Mouse (Mus musculus): ENCODE data around the gene Flnc.
"Not testable (repeated sequence)": the region's sequence is repeated elsewhere in the genome, so short reads cannot be mapped to it uniquely, and the experiment has no call there.

Gene Flnc

GRCm38 (mm10) chr6:29433038-29433803, at the start of gene Flnc:
TSS of gene Flnc (plus strand) at chr6:29433256.
- in situ Hi-C loops (cut with MboI; ENCODE audit: low pct_unique_long_range_greater_than_20kb in 1 of 2, low sequenced_read_pairs in 2 of 2, unreplicated experiment in 1 of 2): no loop called here

DNA sequence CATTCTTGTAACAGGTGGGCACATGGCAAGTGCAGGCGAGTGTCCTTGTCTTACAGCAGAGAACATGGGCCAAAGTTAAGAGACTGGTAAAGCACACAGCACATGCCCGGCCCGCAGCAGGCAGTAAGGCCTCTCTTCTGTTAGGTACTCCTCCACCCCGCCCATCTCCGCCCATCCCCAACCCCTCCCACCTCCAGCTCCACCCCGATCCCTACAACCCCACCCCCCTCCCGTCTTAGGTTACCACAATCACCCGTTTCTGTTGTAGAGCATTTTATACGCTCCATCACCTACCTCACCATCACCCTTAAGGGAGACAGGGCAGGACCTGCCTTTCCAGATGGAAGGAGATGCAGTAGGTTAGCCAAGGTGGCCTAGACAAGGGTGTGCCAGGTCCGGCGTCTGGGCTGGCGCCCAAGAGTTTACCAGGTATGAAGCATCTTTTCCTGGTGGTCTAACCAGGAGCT, 45.0 kb upstream of the Flnc start, which contains the start of gene Opn1sw:
Gene Opn1sw, minus strand, starts transcription at position 417 of the 467 bp plus-strand sequence.
- in situ Hi-C loops (cut with MboI; ENCODE audit: low pct_unique_long_range_greater_than_20kb in 1 of 2, low sequenced_read_pairs in 2 of 2, unreplicated experiment in 1 of 2): no loop called here

DNA sequence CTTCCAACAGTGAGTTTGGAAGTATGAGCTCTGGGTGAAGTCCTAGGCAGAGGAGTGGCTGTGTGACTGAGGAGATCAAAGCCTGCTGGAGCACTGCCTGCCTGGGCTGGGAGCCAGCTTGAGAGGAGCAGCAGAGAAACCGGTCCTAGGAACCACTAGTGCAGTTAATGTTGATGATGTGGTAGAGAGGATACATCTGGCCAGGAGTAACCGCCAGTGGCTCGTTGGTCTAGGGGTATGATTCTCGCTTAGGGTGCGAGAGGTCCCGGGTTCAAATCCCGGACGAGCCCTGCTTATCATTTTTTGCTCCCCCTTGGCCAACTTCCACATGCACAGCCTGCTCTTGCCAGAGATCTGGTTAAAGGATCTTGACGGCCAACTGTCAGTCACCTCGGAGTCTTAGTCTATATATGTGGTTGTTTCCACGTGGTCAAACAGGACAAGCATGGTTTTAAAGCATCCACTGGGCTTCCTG, 44.4 kb upstream of the Flnc start:
- in situ Hi-C loops (cut with MboI; ENCODE audit: low pct_unique_long_range_greater_than_20kb in 1 of 2, low sequenced_read_pairs in 2 of 2, unreplicated experiment in 1 of 2): no loop called here

DNA sequence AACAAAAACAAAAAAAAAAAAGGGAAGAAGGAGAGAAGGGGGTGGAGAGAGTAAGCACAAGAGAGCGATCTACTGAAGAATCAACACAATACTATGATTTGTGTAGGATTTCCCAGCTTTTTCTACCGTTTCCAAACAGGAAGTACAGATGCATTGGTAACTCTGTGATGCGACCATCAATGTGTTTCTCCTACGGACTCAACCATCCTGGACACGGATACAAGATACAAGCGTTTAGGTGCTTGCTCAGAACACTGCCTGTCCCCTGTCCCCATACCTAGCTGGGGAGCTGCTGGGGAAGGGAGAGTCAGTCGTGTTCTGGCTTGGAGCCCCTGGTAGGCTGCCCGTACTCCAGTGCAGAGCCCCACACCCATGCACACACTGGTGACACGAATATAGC, 43.6 kb upstream of the Flnc start:
- in situ Hi-C loops (cut with MboI; ENCODE audit: low pct_unique_long_range_greater_than_20kb in 1 of 2, low sequenced_read_pairs in 2 of 2, unreplicated experiment in 1 of 2): no loop called here

DNA sequence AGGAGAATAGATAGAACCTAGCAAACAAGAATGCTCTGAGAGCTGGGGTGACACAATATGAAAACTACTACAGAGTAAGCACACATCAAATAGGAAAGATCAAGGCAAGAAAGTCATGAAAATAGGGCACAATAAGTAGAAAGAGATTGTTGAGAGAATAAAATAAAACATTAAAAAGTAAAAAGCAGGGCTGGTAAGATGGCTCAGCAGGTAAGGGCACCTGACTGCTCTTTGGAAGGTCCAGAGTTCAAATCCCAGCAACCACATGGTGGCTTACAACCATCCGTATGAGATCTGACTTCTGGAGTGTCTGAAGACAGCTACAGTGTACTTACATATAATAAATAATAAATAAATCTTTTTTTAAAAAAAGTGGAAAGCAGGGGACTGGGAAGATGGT, 42.6 kb upstream of the Flnc start:
- in situ Hi-C loops (cut with MboI; ENCODE audit: low pct_unique_long_range_greater_than_20kb in 1 of 2, low sequenced_read_pairs in 2 of 2, unreplicated experiment in 1 of 2): not testable (repeated sequence)

DNA sequence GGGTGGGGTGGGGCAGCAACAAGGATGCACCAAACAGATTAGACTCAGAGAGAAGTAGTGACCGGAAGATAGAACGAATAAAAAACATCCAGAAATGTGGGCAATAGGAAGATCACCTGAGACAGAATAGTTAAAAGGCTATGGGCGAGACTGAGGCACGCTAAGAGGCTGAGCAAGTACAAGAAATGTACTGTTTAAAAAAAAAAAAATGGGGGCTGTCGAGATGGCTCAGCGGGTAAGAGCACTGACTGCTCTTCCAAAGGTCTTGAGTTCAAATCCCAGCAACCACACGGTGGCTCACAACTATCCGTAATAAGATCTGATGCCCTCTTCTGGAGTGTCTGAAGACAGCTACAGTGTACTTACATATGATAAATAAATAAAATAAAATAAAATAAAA, 41.8 kb upstream of the Flnc start:
- in situ Hi-C loops (cut with MboI; ENCODE audit: low pct_unique_long_range_greater_than_20kb in 1 of 2, low sequenced_read_pairs in 2 of 2, unreplicated experiment in 1 of 2): not testable (repeated sequence)

DNA sequence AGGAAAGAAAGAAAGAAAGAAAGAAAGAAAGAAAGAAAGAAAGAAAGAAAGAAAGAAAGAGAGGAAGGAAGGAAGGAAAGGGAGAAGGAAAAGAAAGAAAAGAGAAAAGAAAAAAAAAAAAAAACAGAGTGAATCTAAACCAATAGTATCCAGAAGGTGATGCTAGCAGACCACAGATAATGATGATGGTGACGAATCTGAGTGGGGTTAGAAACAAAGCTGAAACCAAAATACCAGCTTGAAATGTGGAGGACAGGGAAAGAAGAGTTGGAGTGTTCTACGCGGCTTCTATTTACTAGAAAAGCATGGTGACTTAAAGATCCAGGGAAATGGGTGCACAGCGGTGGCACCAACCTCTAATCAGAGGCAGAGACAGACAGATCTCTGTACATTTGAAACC, 41.3 kb upstream of the Flnc start:
- in situ Hi-C loops (cut with MboI; ENCODE audit: low pct_unique_long_range_greater_than_20kb in 1 of 2, low sequenced_read_pairs in 2 of 2, unreplicated experiment in 1 of 2): no loop called here

- in situ Hi-C loops (cut with MboI; ENCODE audit: low pct_unique_long_range_greater_than_20kb in 1 of 2, low sequenced_read_pairs in 2 of 2, unreplicated experiment in 1 of 2): no loop called here
Measured at GRCm38 (mm10) chr6:29394286-29394685, 38.8 kb upstream of the Flnc start.

DNA sequence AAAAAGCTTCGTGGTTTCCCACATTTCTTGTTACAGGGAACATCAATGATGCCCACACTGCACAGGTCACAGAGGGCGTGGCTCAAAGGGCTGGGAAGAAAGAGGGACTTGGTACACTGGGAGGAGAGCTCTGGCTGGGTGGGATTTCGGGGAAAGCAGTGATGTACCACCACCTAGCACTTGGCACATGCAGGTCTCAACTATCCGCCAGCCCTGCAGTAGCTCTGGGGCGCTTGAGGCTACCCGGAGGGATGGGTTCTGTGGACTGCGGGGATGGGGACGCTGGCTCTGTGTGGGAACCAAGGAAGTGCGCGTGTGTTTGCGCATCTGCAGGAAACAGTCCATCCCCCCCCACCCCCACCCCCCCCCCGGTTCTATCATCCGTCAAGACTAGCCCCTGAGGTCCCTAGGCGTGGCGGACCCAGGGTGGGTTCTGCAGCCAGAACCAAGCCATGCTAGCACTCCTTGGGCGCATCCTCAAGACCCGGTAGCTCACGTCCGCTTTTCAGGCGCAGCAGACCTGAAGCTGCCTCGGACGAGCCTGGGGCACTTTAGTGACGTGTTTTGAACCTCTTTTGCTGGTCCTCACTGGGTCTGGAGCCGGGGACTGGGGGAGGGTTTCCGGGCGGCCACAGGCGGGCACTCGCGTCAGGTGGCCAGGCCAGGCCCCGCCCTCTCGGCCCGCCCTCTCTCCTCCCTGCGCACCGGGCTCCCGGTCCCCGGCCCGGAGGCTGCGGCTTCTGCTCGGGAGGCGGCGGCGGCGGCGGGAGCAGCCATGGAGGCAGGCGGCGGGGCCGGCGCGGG, 36.9 kb upstream of the Flnc start, which contains the start of gene Ccdc136:
Gene Ccdc136, plus strand, starts transcription at position 400 of the 804 bp plus-strand sequence.
- in situ Hi-C loops (cut with MboI; ENCODE audit: low pct_unique_long_range_greater_than_20kb in 1 of 2, low sequenced_read_pairs in 2 of 2, unreplicated experiment in 1 of 2): no loop called here

DNA sequence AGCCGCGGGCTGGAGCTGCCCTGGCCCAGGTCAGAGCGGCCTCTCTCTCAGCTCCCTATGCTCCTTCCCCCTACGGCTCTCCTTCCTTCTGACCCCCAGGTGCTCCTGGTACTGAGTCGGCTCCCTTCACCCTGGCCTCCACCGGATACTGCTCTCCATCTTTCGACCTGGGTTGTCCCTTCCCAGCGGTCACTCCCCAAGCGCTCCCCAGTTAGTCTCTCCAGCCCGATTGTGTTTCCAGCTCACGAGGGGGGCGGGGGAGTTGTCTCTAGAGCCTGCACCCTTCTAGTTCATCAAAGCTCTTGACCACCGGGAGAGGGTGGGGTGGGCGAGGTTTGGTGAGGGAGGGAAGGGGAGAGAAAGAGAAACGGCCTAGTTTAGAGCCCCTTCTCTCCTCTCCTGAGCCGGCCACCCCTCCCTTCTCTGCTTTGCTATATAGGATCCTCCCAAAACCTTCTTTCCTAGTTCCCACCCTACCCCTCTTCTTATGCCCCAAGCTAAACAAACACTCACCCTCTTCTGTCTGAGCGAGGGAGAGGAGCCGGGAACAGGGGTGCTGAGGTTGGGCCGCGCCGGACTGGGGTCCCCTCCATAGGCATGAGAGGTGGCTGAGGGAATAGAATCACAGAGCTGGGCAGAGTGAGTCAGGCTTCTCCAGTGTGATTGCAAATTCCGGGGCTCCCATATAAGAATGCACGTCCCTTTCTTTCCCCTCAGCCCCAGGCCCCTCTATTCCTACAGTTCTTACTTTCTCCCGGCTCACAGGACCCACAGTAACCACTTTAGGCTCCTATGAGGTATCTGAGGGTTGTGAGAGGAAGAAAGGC, 36.1 kb upstream of the Flnc start:
- in situ Hi-C loops (cut with MboI; ENCODE audit: low pct_unique_long_range_greater_than_20kb in 1 of 2, low sequenced_read_pairs in 2 of 2, unreplicated experiment in 1 of 2): no loop called here

GRCm38 (mm10) chr6:29397575-29397974, 35.5 kb upstream of the Flnc start:
- in situ Hi-C loops (cut with MboI; ENCODE audit: low pct_unique_long_range_greater_than_20kb in 1 of 2, low sequenced_read_pairs in 2 of 2, unreplicated experiment in 1 of 2): no loop called here

DNA sequence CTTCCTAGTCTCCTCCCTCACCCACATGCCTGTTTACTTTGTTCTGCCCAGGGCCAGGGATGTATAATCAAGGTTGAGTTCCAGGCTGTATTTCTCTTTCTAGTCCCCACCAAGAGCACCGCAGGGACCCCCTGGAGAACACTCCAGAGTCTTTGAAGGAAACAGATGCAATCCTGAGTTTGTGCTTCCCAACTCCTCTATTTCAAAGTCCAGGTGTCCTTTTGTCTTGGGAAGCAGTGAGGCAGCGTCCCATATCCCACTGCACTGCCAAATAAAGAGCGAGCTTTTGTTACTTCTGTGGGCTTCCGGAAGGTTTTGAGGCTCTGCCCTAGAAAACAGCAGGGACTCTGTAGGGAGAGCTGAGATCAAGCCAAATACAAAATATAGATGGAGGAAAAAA, 33.2 kb upstream of the Flnc start:
- in situ Hi-C loops (cut with MboI; ENCODE audit: low pct_unique_long_range_greater_than_20kb in 1 of 2, low sequenced_read_pairs in 2 of 2, unreplicated experiment in 1 of 2): no loop called here

GRCm38 (mm10) chr6:29402693-29403342, 30.2 kb upstream of the Flnc start:
- in situ Hi-C loops (cut with MboI; ENCODE audit: low pct_unique_long_range_greater_than_20kb in 1 of 2, low sequenced_read_pairs in 2 of 2, unreplicated experiment in 1 of 2): no loop called here

GRCm38 (mm10) chr6:29406412-29406811, 26.6 kb upstream of the Flnc start:
- in situ Hi-C loops (cut with MboI; ENCODE audit: low pct_unique_long_range_greater_than_20kb in 1 of 2, low sequenced_read_pairs in 2 of 2, unreplicated experiment in 1 of 2): loop anchor here in 1 of 2 experiments (5.0 kb wide), 1 partner anchor 39 kb away; no protein-coding TSS in a partner anchor

DNA sequence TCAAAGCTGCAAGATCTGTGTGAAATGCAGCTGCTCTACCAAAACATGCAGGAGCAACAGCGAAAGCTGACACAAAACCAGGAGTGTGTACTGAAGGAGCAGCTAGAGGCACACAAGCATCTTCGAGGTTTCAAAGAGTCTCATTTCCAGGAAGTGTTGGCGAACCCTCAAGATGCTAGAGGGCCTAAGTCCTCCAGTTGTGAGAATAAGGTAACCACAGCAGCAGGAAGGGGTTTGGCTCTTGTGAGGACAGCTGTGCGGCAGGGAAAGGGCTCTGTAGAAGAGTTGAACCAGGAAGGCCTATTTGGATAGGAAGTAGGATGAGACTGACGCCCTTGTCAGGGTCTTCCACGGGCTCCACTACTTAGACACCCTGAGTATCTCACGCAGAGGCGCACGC, 17.6 kb upstream of the Flnc start:
- in situ Hi-C loops (cut with MboI; ENCODE audit: low pct_unique_long_range_greater_than_20kb in 1 of 2, low sequenced_read_pairs in 2 of 2, unreplicated experiment in 1 of 2): no loop called here

GRCm38 (mm10) chr6:29420596-29420995, 12.5 kb upstream of the Flnc start:
- in situ Hi-C loops (cut with MboI; ENCODE audit: low pct_unique_long_range_greater_than_20kb in 1 of 2, low sequenced_read_pairs in 2 of 2, unreplicated experiment in 1 of 2): no loop called here

DNA sequence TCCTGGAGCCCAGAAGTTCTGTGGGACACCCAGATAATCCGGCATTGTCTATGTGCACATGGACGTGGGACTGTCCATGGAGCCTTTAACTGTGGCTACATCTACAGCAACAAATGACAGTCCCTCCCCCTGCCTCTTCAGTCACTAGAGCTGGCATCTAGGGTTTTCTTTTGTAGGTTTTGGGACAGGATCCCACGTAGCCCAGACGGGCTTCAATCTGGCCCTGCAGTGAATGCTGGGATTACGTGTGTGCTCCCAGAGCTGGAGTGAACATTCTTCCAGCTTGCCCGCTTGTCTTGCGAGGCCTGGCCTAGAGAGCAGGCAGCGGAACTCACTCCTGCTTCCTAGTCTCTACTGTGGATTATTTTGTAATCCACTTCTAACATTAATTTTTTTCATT, 7.9 kb upstream of the Flnc start:
- in situ Hi-C loops (cut with MboI; ENCODE audit: low pct_unique_long_range_greater_than_20kb in 1 of 2, low sequenced_read_pairs in 2 of 2, unreplicated experiment in 1 of 2): no loop called here

GRCm38 (mm10) chr6:29426331-29426730, 6.7 kb upstream of the Flnc start:
- in situ Hi-C loops (cut with MboI; ENCODE audit: low pct_unique_long_range_greater_than_20kb in 1 of 2, low sequenced_read_pairs in 2 of 2, unreplicated experiment in 1 of 2): no loop called here
